Mouse (Mus musculus) heart, embryonic 13.5 days (tissue): ENCODE measurements around the gene Stfa2l1. TPM values are rescaled to one million over a fixed set of nuclear protein-coding genes. Genes with fewer than 3 reads are reported as not detected.
"Not testable (repeated sequence)": the region's sequence is repeated elsewhere in the genome, so short reads cannot be mapped to it uniquely, and the experiment has no call there.

ENCODE experiments used
- ATAC-seq: fragments of 200-750 bp; cut with Nextera tagmentation; 2 replicates; pipeline ENCODE4 v1.8.0; 2017; ENCODE audit warnings: moderate TSS enrichment; ENCODE audit not compliant: insufficient number of reproducible peaks, low FRiP score, low TSS enrichment; ENCODE audit errors: extremely low read depth
- H3K27ac ChIP-seq: fragments of 300-500 bp; sonication (generic); replicated peaks from 2 replicates; pipeline ENCODE4 v1.5.1; 2015; ENCODE audit warnings: moderate library complexity, mild to moderate bottlenecking, inconsistent platforms
- H3K27me3 ChIP-seq: fragments of 300-500 bp; sonication (generic); replicated peaks from 2 replicates; pipeline ENCODE4 v1.6.1; 2015; ENCODE audit warnings: mild to moderate bottlenecking, inconsistent platforms
- H3K36me3 ChIP-seq: fragments of 300-500 bp; sonication (generic); 2 replicates; pipeline ENCODE4 v1.6.1; 2015; ENCODE audit warnings: mild to moderate bottlenecking, inconsistent platforms
- H3K4me1 ChIP-seq: fragments of 300-500 bp; sonication (generic); 2 replicates; pipeline ENCODE4 v1.6.1; 2015; ENCODE audit warnings: inconsistent platforms
- H3K4me2 ChIP-seq: fragments of 300-500 bp; sonication (generic); 2 replicates; pipeline ENCODE4 v1.6.1; 2015; ENCODE audit warnings: inconsistent platforms, mild to moderate bottlenecking, moderate library complexity
- H3K4me3 ChIP-seq: fragments of 300-500 bp; sonication (generic); 2 replicates; pipeline ENCODE4 v1.5.1; 2015; ENCODE audit warnings: moderate library complexity, mild to moderate bottlenecking, inconsistent platforms
- H3K9ac ChIP-seq: fragments of 300-500 bp; sonication (generic); 2 replicates; pipeline ENCODE4 v1.6.1; 2015; ENCODE audit warnings: inconsistent platforms, mild to moderate bottlenecking, moderate library complexity
- H3K9me3 ChIP-seq: fragments of 300-500 bp; sonication (generic); 2 replicates; pipeline ENCODE4 v1.6.1; 2016; ENCODE audit warnings: inconsistent platforms
- WGBS: fragments of 180-500 bp; shearing (Covaris S2); methylation state at CpG from one replicate; pipeline ENCODE4 v1.1.7; 2015; ENCODE audit warnings: mixed read lengths; 5-methylcytosine and 5-hydroxymethylcytosine counted together
- polyA plus RNA-seq: library from polyadenylated mRNA; unstranded; fragments of >200 nt; fragmentation: Nextera tagmentation; extraction: Ambion mirVana; gene quantifications from 2 replicates; pipeline ENCODE4 v1.2.1, GENCODE M21; 2015

The Stfa2l1 gene
- polyA plus RNA-seq, result not detected in 2 replicates

- H3K27me3 ChIP-seq, result no peaks in the 10 kb centered on the region
- H3K4me3 ChIP-seq, result no peak within 1 kb of the TSS
- H3K27ac ChIP-seq, result no peak within 1 kb of the TSS
- no peak within 1 kb of the TSS for H3K4me2 ChIP-seq
- ATAC-seq, result no peak
- H3K36me3 ChIP-seq, result no peaks in the 10 kb centered on the region
- H3K9ac ChIP-seq, result no peak within 1 kb of the TSS
- no peaks in the 10 kb centered on the region for H3K9me3 ChIP-seq
- no peaks in the 10 kb centered on the region for H3K4me1 ChIP-seq
Measured at GRCm38 (mm10) chr16:36156402-36156975, at the start of gene Stfa2l1. Gene Stfa2l1 (plus strand): TSS chr16:36156811.

GRCm38 (mm10) chr16:36111486-36111885 lies 45.1 kb upstream of the Stfa2l1 start:
- H3K4me2 ChIP-seq, ATAC-seq, H3K4me1 ChIP-seq, H3K27me3 ChIP-seq, H3K27ac ChIP-seq, H3K36me3 ChIP-seq, H3K9ac ChIP-seq, H3K4me3 ChIP-seq, H3K9me3 ChIP-seq: not testable (repeated sequence)

- ATAC-seq, H3K27ac ChIP-seq, H3K4me3 ChIP-seq, H3K9ac ChIP-seq, H3K36me3 ChIP-seq, H3K27me3 ChIP-seq, H3K4me2 ChIP-seq, H3K9me3 ChIP-seq, H3K4me1 ChIP-seq: not testable (repeated sequence)
- WGBS, result 84% methylated on average over 6 of the region's 6 CpGs
Measured at GRCm38 (mm10) chr16:36115751-36116150, 40.9 kb upstream of the Stfa2l1 start.

DNA sequence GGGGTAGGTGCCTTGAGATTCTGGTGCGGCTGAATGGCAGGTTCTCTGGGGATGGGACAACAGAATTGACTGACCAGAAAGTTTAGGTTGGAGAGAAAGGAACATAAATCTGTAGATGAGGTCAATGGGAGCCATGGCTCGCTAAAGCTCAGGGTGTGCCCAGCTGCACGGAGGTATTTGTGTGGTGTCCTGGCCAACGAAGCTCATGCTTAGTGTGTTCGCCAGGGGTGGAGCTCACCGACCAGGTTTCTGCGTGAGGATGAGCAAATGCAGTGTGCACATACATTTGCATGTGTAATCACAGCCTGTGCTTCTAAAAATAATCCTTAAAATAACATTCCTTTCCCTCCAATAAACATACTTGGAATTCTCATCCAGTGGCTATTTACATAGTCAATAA lies 28.5 kb upstream of the Stfa2l1 start:
- H3K27ac ChIP-seq, result no peak overlapping the region
- WGBS, result 84% methylated on average over 7 of the region's 7 CpGs
- no peak overlapping the region for H3K9ac ChIP-seq
- H3K9me3 ChIP-seq, result no peaks in the 10 kb centered on the region
- H3K4me1 ChIP-seq, result no peaks in the 10 kb centered on the region
- H3K36me3 ChIP-seq, result no peaks in the 10 kb centered on the region
- no peak for ATAC-seq
- H3K4me2 ChIP-seq, result no peak overlapping the region
- H3K27me3 ChIP-seq, result no peaks in the 10 kb centered on the region
- H3K4me3 ChIP-seq, result no peak overlapping the region

DNA sequence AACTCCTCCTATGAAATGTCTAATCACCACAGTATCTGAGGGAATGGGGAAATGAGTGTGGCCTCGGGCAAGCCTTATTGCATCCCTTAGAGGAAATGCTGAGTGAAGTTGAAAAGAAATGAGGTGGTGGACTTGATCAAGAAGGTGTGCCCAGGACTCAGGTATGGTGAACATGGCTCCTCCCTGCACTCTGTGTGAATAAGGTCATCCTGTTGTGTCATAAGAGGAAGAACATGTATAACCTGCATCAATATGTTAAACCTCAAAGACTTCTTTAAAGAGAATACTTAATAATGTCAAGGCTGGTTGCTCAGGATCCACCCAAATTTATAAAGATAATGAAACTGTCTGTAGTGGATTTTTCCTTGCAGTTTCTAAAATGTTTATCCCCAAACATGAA lies 25.5 kb upstream of the Stfa2l1 start, which contains the start of gene Csta1:
Csta1 (minus strand) TSS at position 101 of the 400 bp plus-strand sequence.
- H3K4me2 ChIP-seq, result no peak within 1 kb of the TSS
- no peak for ATAC-seq

DNA sequence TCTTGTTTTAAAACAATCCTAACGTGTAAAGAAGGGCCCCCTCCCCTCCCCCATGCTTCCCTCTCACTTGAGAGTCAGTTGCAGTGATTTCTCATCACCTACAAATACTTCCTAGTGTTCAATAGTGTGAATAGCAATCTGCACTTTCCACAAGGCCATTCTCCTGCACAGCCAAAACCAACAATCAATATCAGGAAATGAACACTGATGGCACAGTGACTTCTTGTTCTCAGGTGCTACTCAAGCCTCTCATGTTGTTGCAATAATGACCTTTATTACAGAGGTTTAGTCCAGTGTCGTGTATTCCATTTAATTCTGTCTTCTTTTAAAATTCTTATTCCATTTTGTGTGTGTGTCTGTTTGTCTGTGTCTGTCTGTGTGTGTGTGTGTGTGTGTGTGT lies 18.4 kb upstream of the Stfa2l1 start:
- H3K27me3 ChIP-seq, result no peaks in the 10 kb centered on the region
- H3K4me1 ChIP-seq, result no peaks in the 10 kb centered on the region
- H3K4me2 ChIP-seq, result no peak overlapping the region
- WGBS, result 74% methylated on average over 2 of the region's 2 CpGs
- H3K36me3 ChIP-seq, result no peaks in the 10 kb centered on the region
- no peak overlapping the region for H3K4me3 ChIP-seq
- H3K9me3 ChIP-seq, result no peaks in the 10 kb centered on the region
- no peak for ATAC-seq
- H3K27ac ChIP-seq, result no peak overlapping the region
- no peak overlapping the region for H3K9ac ChIP-seq

More for the DNA sequence above, 25.5 kb upstream of the Stfa2l1 start, which contains the start of gene Csta1:
- Histone ChIP-seq H3K9ac (no peak within 1 kb of the TSS), H3K9me3 (no peaks in the 10 kb centered on the region), H3K36me3 (no peaks in the 10 kb centered on the region), H3K27ac (no peak within 1 kb of the TSS), H3K4me1 (no peaks in the 10 kb centered on the region), H3K4me3 (no peak within 1 kb of the TSS), H3K27me3 (no peaks in the 10 kb centered on the region)
- 75% methylated on average over 1 of the region's 1 CpGs for WGBS

DNA sequence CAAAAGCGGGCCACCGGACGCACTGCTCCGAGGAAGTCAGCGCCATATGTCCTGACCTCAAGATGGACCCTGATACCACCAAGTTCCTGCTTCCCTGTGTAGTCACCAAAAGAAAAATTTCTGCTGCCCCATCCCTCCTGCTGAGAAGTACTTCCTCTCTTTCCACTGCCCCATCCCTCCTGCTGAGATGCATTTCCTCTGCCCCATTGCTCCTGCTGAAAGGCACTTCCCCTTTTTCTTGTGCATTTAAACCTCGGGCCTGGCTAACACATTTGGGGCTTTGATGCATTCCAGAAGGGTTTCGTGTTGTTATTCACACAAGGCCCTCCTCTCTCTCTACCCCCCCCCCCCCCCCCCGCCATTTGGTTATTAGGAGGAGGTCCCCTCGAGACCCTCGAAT lies 11.2 kb downstream of the Stfa2l1 start:
- ATAC-seq, H3K9ac ChIP-seq: not testable (repeated sequence)
- WGBS, result 78% methylated on average over 9 of the region's 10 CpGs

DNA sequence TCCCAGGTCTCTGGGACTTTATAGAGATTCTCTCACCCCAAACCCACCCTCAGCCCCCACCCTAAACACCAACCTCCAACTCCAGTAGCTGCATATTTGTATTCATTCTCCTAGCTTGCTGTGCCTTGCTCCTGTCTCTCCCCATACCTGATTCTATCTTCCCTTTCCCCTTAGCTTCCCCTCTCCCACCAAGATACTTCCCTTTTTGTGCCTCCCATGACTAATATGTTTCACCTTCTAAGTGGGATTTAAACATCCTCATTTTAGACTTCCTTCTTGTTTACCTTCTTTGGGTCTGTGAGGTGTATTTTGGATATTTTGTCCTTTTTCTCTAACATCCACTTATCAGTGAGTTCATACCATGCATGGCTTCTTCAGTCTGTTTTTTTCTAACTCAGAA lies 19.5 kb downstream of the Stfa2l1 start:
- H3K4me3 ChIP-seq, result no peak overlapping the region
- H3K27ac ChIP-seq, result no peak overlapping the region
- H3K9ac ChIP-seq, result no peak overlapping the region
- ATAC-seq, result no peak
- H3K4me2 ChIP-seq, result no peak overlapping the region
- H3K27me3 ChIP-seq, result no peaks in the 10 kb centered on the region
- H3K36me3 ChIP-seq, result no peaks in the 10 kb centered on the region
- H3K4me1 ChIP-seq, result no peaks in the 10 kb centered on the region
- no peaks in the 10 kb centered on the region for H3K9me3 ChIP-seq

More for the DNA sequence above, 11.2 kb downstream of the Stfa2l1 start:
- not testable (repeated sequence) for H3K9me3 ChIP-seq, H3K4me1 ChIP-seq, H3K4me2 ChIP-seq, H3K4me3 ChIP-seq, H3K27ac ChIP-seq, H3K36me3 ChIP-seq, H3K27me3 ChIP-seq

GRCm38 (mm10) chr16:36179910-36180309 lies 23.3 kb downstream of the Stfa2l1 start:
- WGBS, result 65% methylated on average over 2 of the region's 2 CpGs
- H3K4me2 ChIP-seq, result no peak overlapping the region
- no peak overlapping the region for H3K9ac ChIP-seq
- no peak overlapping the region for H3K27ac ChIP-seq
- no peaks in the 10 kb centered on the region for H3K27me3 ChIP-seq
- no peaks in the 10 kb centered on the region for H3K9me3 ChIP-seq
- no peak for ATAC-seq
- no peaks in the 10 kb centered on the region for H3K36me3 ChIP-seq
- H3K4me1 ChIP-seq, result no peaks in the 10 kb centered on the region
- H3K4me3 ChIP-seq, result no peak overlapping the region

DNA sequence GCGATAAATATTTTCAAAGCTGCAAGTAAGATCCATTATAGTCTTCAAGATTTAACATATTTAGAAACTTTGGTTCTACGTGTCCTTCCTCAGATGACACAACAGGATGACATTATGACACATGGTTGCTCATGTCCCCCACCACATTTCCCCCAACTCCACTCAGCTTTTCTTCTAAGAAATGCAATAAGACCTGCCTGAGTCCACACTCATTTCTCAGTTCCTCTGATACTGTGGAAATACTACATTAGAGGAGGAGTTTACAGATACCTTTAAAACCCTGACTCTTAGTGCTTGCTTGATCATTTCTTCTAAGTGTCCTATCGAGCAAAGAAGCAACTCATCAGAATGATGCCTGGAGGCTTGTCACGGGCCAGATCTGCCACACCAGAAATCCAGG lies 27.3 kb downstream of the Stfa2l1 start, which contains the start of gene Gm5483:
Gm5483 (plus strand) TSS at position 301 of the 400 bp plus-strand sequence.
- H3K4me2 ChIP-seq, H3K9me3 ChIP-seq, H3K36me3 ChIP-seq, H3K27me3 ChIP-seq, ATAC-seq, H3K27ac ChIP-seq, H3K4me3 ChIP-seq, H3K9ac ChIP-seq, H3K4me1 ChIP-seq: not testable (repeated sequence)
- 55% methylated on average over 4 of the region's 4 CpGs for WGBS

DNA sequence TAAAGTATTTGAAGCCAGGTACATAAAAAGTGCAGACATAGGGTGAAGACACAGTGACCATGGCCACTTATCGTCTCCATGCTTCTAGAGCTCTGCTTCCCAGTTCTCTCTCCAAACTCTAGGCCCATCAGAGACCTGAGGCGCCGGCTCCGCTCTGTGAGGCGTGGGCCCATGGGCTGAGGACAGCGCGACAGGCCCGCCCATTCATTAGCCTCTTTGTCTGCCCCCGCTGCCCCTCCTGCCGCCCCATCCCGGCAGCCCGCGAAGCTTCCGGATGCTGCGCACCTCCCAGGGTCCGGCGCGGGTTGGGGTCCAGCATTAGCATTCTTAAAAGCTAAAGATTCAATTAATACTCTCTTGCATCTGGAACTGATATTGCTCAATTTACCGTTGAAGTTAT lies 42.6 kb downstream of the Stfa2l1 start:
- 38% methylated on average over 19 of the region's 19 CpGs for WGBS

DNA sequence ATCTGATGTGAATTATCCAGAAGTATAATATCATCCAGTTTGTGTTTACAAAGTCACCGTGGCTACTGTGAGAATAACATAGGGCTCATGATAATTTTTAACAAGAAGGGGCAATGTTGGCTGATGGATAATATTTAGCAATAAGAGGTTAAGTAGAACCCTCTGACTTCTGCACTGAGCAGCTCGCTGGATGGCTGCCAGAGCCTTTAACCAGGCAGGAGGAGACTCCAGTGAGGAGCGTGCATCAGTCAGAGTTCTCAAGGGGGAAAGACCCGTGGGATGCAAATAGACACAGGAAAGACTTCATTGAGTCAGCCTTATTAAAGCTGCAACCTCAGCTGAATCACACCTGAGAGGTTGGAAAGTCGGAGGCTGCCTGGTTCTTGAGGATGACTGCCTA lies 47.2 kb downstream of the Stfa2l1 start:
- ATAC-seq, result no peak
- WGBS, result 58% methylated on average over 5 of the region's 5 CpGs
- Histone ChIP-seq H3K9me3 (no peaks in the 10 kb centered on the region), H3K4me2 (no peak overlapping the region), H3K36me3 (no peaks in the 10 kb centered on the region), H3K9ac (no peak overlapping the region), H3K4me3 (no peak overlapping the region), H3K4me1 (no peaks in the 10 kb centered on the region), H3K27me3 (no peaks in the 10 kb centered on the region), H3K27ac (no peak overlapping the region)

More for the DNA sequence above, 42.6 kb downstream of the Stfa2l1 start:
- Histone ChIP-seq H3K27me3 (no peaks in the 10 kb centered on the region), H3K36me3 (no peaks in the 10 kb centered on the region), H3K4me3 (no peak overlapping the region), H3K4me1 (no peaks in the 10 kb centered on the region), H3K9me3 (no peaks in the 10 kb centered on the region), H3K4me2 (no peak overlapping the region; the same call in 1 of the 2 replicates), H3K27ac (no peak overlapping the region), H3K9ac (no peak overlapping the region)
- no peak for ATAC-seq
